Mouse (Mus musculus) liver, embryonic 15.5 days (tissue): ENCODE measurements around the gene Slc44a2. TPM values are rescaled to one million over a fixed set of nuclear protein-coding genes. Genes with fewer than 3 reads are reported as not detected.

ENCODE experiments used
- ATAC-seq: fragments of 200-750 bp; cut with Nextera tagmentation; 2 replicates; pipeline ENCODE4 v1.8.0; 2017; ENCODE audit warnings: moderate number of reproducible peaks, mild to moderate bottlenecking, moderate library complexity; ENCODE audit not compliant: insufficient read depth
- H3K27ac ChIP-seq: fragments of 300-500 bp; sonication (generic); replicated peaks from 2 replicates; pipeline ENCODE4 v1.5.1; 2015; ENCODE audit warnings: mild to moderate bottlenecking, inconsistent platforms
- H3K27me3 ChIP-seq: fragments of 300-500 bp; sonication (generic); 2 replicates; pipeline ENCODE4 v1.6.1; 2015; ENCODE audit warnings: mild to moderate bottlenecking, inconsistent platforms
- H3K36me3 ChIP-seq: fragments of 300-500 bp; sonication (generic); replicated peaks from 2 replicates; pipeline ENCODE4 v1.6.1; 2015; ENCODE audit warnings: moderate library complexity, mild to moderate bottlenecking, inconsistent platforms
- H3K4me1 ChIP-seq: fragments of 300-500 bp; sonication (generic); replicated peaks from 2 replicates; pipeline ENCODE4 v1.6.1; 2015; ENCODE audit warnings: inconsistent platforms
- H3K4me2 ChIP-seq: fragments of 300-500 bp; sonication (generic); 2 replicates; pipeline ENCODE4 v1.6.1; 2015; ENCODE audit warnings: moderate library complexity, mild to moderate bottlenecking, inconsistent platforms
- H3K4me3 ChIP-seq: fragments of 300-500 bp; sonication (generic); replicated peaks from 2 replicates; pipeline ENCODE4 v1.5.1; 2015; ENCODE audit warnings: mild to moderate bottlenecking, inconsistent platforms
- H3K9ac ChIP-seq: fragments of 300-500 bp; sonication (generic); 2 replicates; pipeline ENCODE4 v1.6.1; 2015; ENCODE audit warnings: moderate library complexity, mild to moderate bottlenecking, inconsistent platforms
- H3K9me3 ChIP-seq: fragments of 300-500 bp; sonication (generic); replicated peaks from 2 replicates; pipeline ENCODE4 v1.6.1; 2016; ENCODE audit warnings: inconsistent platforms
- WGBS: fragments of 180-500 bp; shearing (Covaris S2); methylation state at CpG from one replicate; pipeline ENCODE4 v1.1.7; 2015; ENCODE audit warnings: mixed read lengths; ENCODE audit not compliant: insufficient replicate concordance; 5-methylcytosine and 5-hydroxymethylcytosine counted together
- polyA plus RNA-seq: library from polyadenylated mRNA; unstranded; fragments of >200 nt; fragmentation: Nextera tagmentation; extraction: Ambion mirVana; gene quantifications from 2 replicates; pipeline ENCODE4 v1.2.1, GENCODE M21; 2015

Slc44a2 gene
- 16.7 and 17.6 TPM in 2 replicates for polyA plus RNA-seq

GRCm38 (mm10) chr9:21320619-21321512, at the start of gene Slc44a2:
TSS of gene Slc44a2 (plus strand) at chr9:21320698.
- Histone ChIP-seq H3K27me3 (no peaks in the 10 kb centered on the region), H3K9ac (peak within 1 kb of the TSS; percentile 68), H3K4me2 (peak within 1 kb of the TSS; percentile 96), H3K9me3 (no peaks in the 10 kb centered on the region), H3K27ac (peak within 1 kb of the TSS; percentile 86), H3K4me1 (peaks cover 55% of the 10 kb centered on the region), H3K36me3 (no peaks in the 10 kb centered on the region), H3K4me3 (peak within 1 kb of the TSS; percentile 72)
- peak; percentile 87 for ATAC-seq
- under 1% methylated on average over 52 of the region's 52 CpGs for WGBS

GRCm38 (mm10) chr9:21272391-21272790, 48.1 kb upstream of the Slc44a2 start:
- H3K9me3 ChIP-seq, result no peaks in the 10 kb centered on the region
- H3K4me2 ChIP-seq, result no peak overlapping the region
- H3K27ac ChIP-seq, result no peak overlapping the region
- 89% methylated on average over 9 of the region's 9 CpGs for WGBS
- peaks cover 56% of the 10 kb centered on the region for H3K4me1 ChIP-seq
- ATAC-seq, result no peak
- no peak overlapping the region for H3K9ac ChIP-seq
- no peak overlapping the region for H3K4me3 ChIP-seq
- H3K27me3 ChIP-seq, result no peaks in the 10 kb centered on the region
- H3K36me3 ChIP-seq, result peaks cover 100% of the 10 kb centered on the region

- Histone ChIP-seq H3K27ac (no peak overlapping the region), H3K4me1 (peaks cover 58% of the 10 kb centered on the region), H3K9ac (no peak overlapping the region), H3K4me2 (no peak overlapping the region), H3K9me3 (no peaks in the 10 kb centered on the region), H3K36me3 (peaks cover 100% of the 10 kb centered on the region), H3K4me3 (no peak overlapping the region), H3K27me3 (no peaks in the 10 kb centered on the region)
- 82% methylated on average over 8 of the region's 8 CpGs for WGBS
- no peak for ATAC-seq
These were observed 47.4 kb upstream of the Slc44a2 start for GRCm38 (mm10) chr9:21273094-21273493.

- WGBS, result 72% methylated on average over 7 of the region's 7 CpGs
- H3K4me1 ChIP-seq, result peaks cover 53% of the 10 kb centered on the region
- no peak for ATAC-seq
- H3K9ac ChIP-seq, result no peak overlapping the region
- H3K36me3 ChIP-seq, result peaks cover 100% of the 10 kb centered on the region
- H3K4me3 ChIP-seq, result no peak overlapping the region
- no peaks in the 10 kb centered on the region for H3K27me3 ChIP-seq
- no peak overlapping the region for H3K4me2 ChIP-seq
- H3K27ac ChIP-seq, result 0 out of 2 replicates have a peak overlapping the region, but pooled peaks have one; percentile 35
- no peaks in the 10 kb centered on the region for H3K9me3 ChIP-seq
These were observed 46.8 kb upstream of the Slc44a2 start for GRCm38 (mm10) chr9:21273520-21274228.

GRCm38 (mm10) chr9:21274336-21274735, 46.2 kb upstream of the Slc44a2 start:
- H3K27me3 ChIP-seq, result no peaks in the 10 kb centered on the region
- H3K4me3 ChIP-seq, result no peak overlapping the region
- peaks cover 100% of the 10 kb centered on the region for H3K36me3 ChIP-seq
- 0 out of 2 replicates have a peak overlapping the region, but pooled peaks have one; percentile 35 for H3K27ac ChIP-seq
- no peaks in the 10 kb centered on the region for H3K9me3 ChIP-seq
- ATAC-seq, result no peak
- peaks cover 48% of the 10 kb centered on the region for H3K4me1 ChIP-seq
- WGBS, result 81% methylated on average over 3 of the region's 3 CpGs
- H3K4me2 ChIP-seq, result no peak overlapping the region
- no peak overlapping the region for H3K9ac ChIP-seq

- H3K9me3 ChIP-seq, result no peaks in the 10 kb centered on the region
- no peak overlapping the region for H3K9ac ChIP-seq
- WGBS, result 58% methylated on average over 7 of the region's 7 CpGs
- no peaks in the 10 kb centered on the region for H3K27me3 ChIP-seq
- no peak overlapping the region for H3K4me3 ChIP-seq
- peaks cover 100% of the 10 kb centered on the region for H3K36me3 ChIP-seq
- H3K4me1 ChIP-seq, result peaks cover 54% of the 10 kb centered on the region
- peak overlapping the region; percentile 35 for H3K27ac ChIP-seq
- peak; percentile 43 for ATAC-seq
- H3K4me2 ChIP-seq, result no peak overlapping the region
These were observed 45.3 kb upstream of the Slc44a2 start for GRCm38 (mm10) chr9:21275013-21275710.

- Histone ChIP-seq H3K4me3 (no peak overlapping the region), H3K36me3 (peaks cover 100% of the 10 kb centered on the region), H3K9me3 (no peaks in the 10 kb centered on the region), H3K27me3 (no peaks in the 10 kb centered on the region), H3K4me1 (peaks cover 54% of the 10 kb centered on the region), H3K4me2 (no peak overlapping the region), H3K27ac (peak overlapping the region; percentile 35; the same call in 1 of the 2 replicates), H3K9ac (no peak overlapping the region)
- no peak for ATAC-seq
- WGBS, result 91% methylated on average over 12 of the region's 12 CpGs
These were observed 44.8 kb upstream of the Slc44a2 start for GRCm38 (mm10) chr9:21275727-21276126.

GRCm38 (mm10) chr9:21276307-21276706, 44.2 kb upstream of the Slc44a2 start:
- no peaks in the 10 kb centered on the region for H3K27me3 ChIP-seq
- no peak overlapping the region for H3K4me3 ChIP-seq
- no peak for ATAC-seq
- 80% methylated on average over 8 of the region's 8 CpGs for WGBS
- H3K36me3 ChIP-seq, result peaks cover 100% of the 10 kb centered on the region
- H3K27ac ChIP-seq, result no peak overlapping the region
- H3K9me3 ChIP-seq, result no peaks in the 10 kb centered on the region
- no peak overlapping the region for H3K4me2 ChIP-seq
- peaks cover 54% of the 10 kb centered on the region for H3K4me1 ChIP-seq
- H3K9ac ChIP-seq, result no peak overlapping the region

- H3K9ac ChIP-seq, result no peak overlapping the region
- H3K4me2 ChIP-seq, result no peak overlapping the region
- no peaks in the 10 kb centered on the region for H3K9me3 ChIP-seq
- 85% methylated on average over 5 of the region's 5 CpGs for WGBS
- no peaks in the 10 kb centered on the region for H3K27me3 ChIP-seq
- peaks cover 54% of the 10 kb centered on the region for H3K4me1 ChIP-seq
- H3K27ac ChIP-seq, result 0 out of 2 replicates have a peak overlapping the region, but pooled peaks have one; percentile 15
- ATAC-seq, result no peak
- peaks cover 100% of the 10 kb centered on the region for H3K36me3 ChIP-seq
- no peak overlapping the region for H3K4me3 ChIP-seq
These were observed 42.7 kb upstream of the Slc44a2 start for GRCm38 (mm10) chr9:21277776-21278175.

- WGBS, result 83% methylated on average over 5 of the region's 5 CpGs
- Histone ChIP-seq H3K4me1 (peaks cover 46% of the 10 kb centered on the region), H3K9ac (no peak overlapping the region), H3K36me3 (peaks cover 78% of the 10 kb centered on the region), H3K4me3 (no peak overlapping the region), H3K27ac (no peak overlapping the region; the same call in 1 of the 2 replicates), H3K4me2 (no peak overlapping the region), H3K9me3 (no peaks in the 10 kb centered on the region), H3K27me3 (no peaks in the 10 kb centered on the region)
- ATAC-seq, result no peak
These were observed 36.9 kb upstream of the Slc44a2 start for GRCm38 (mm10) chr9:21283591-21283990.
